Comparison of ENCODE assay signal across 21 mouse cellular contexts in the genomic region with DNA sequence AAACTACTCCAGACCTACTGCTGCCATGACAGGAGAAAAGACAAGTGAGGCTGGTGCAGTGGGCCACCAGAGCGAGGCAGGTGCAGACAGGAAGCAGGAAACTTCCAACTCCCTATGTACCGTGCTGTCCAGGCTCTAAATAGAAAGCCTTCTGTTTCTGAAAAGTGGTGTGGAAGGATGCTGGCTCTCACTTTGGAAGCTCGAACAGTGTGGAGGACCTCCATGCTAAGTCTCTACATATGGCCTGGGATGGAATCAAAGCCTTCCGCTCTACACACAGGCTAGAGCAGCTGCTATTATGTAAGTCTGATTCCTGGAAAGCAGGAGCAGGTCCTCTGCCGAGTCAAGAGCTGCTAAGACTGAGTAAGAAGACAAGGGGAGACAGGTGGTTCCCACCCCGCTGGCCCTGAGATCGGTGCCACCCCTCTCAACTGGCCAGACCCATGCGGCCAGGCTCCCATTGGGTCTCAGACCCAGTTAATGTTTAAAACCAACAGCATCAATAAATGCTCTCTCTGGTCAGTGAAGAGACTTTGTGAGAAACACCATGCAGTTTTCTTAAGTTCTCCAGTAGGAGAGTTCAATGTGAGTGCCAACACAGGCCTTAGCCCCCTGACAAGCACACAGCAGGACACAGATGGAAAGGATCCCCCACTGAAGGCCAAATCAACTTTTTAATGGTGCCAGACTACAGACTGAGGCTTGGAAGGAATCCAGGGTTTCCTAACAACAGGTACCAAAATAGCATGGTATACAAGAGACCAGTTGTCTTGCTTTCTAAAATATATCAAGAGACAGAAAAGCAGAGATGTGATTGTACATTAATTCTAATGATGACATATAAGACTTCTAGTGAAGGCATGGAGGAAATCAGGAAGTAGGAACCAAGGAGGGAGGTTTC. TPM values are rescaled to one million over a fixed set of nuclear protein-coding genes. Genes with fewer than 3 reads are reported as not detected.
DNase-seq lines count a peak whose midpoint lies in the region; ATAC-seq lines count a peak whose summit lies in the region.
"Had no signal": no experiment of that assay in that cellular context is flagged by ENCODE, and none has a peak within 500 bp of the region (broad histone marks: within the 10 kb centered on the region; RNA-seq: fewer than 3 reads in every experiment).

No protein-coding gene starts in this region.

- H3K9ac ChIP-seq in midbrain, embryonic 11.5 days (ENCODE audit: low read length), result no peak overlapping the region
- H3K9ac ChIP-seq: heart, embryonic 15.5 days; hindbrain, embryonic 12.5 days; liver, embryonic 14.5 days; lung, embryonic 15.5 days had no signal

- no peak for ATAC-seq in midbrain, embryonic 11.5 days (ENCODE audit: low FRiP score)
- ATAC-seq: forebrain, embryonic 16.5 days had no signal

- no peak overlapping the region for H3K4me2 ChIP-seq in midbrain, embryonic 11.5 days
- H3K4me2 ChIP-seq: heart, embryonic 15.5 days; hindbrain, embryonic 12.5 days; lung, embryonic 15.5 days had no signal

- intact Hi-C loops in heart, postnatal 25 days (cut with DNase I), result no loop called here

- DNase-seq in cerebellum, postnatal 10 days, result peak; percentile 43
- no peak for DNase-seq in cerebellum, adult 11 months
- DNase-seq in heart, adult 11 months, result peak; percentile 71
- no peak for DNase-seq in heart, postnatal 25 days (ENCODE audit: low spot score)
- DNase-seq in right cerebral cortex, postnatal 10 days (ENCODE audit: low spot score in 2 of 2), result peak; percentile 44 to 70
- DNase-seq in right cerebral cortex, postnatal 4 days, result no peak
- no peak for DNase-seq in gastrocnemius, adult 8-10 months (ENCODE audit: low spot score in 2 of 2)
- DNase-seq in midbrain, embryonic 11.5 days (ENCODE audit: low spot score, missing footprints), result no peak
- DNase-seq: adrenal gland, postnatal 36 days; gastrocnemius, postnatal 14 days; heart, adult 2 months; kidney, adult 18-20 months; lung, postnatal 4 days had no signal

- H3K4me1 ChIP-seq in midbrain, embryonic 11.5 days (ENCODE audit: control insufficient read depth, insufficient read depth, low read length), result no peaks in the 10 kb centered on the region
- H3K4me1 ChIP-seq: hindbrain, embryonic 12.5 days had no signal

- H3K36me3 ChIP-seq in midbrain, embryonic 11.5 days (ENCODE audit: control insufficient read depth, insufficient read depth, low read length), result no peaks in the 10 kb centered on the region
- H3K36me3 ChIP-seq: heart, embryonic 15.5 days; hindbrain, embryonic 12.5 days; lung, embryonic 15.5 days had no signal

- H3K4me3 ChIP-seq in midbrain, embryonic 11.5 days (ENCODE audit: low read depth, low read length), result no peak overlapping the region
- H3K4me3 ChIP-seq: erythroblast, embryonic 14.5 days; heart, adult 2 months; heart, embryonic 15.5 days; hindbrain, embryonic 12.5 days; lung, embryonic 15.5 days had no signal

- H3K27me3 ChIP-seq in midbrain, embryonic 11.5 days (ENCODE audit: control insufficient read depth, insufficient read depth, low read length), result no peaks in the 10 kb centered on the region
- H3K27me3 ChIP-seq: heart, embryonic 15.5 days; hindbrain, embryonic 12.5 days; lung, embryonic 15.5 days had no signal

- 87% methylated on average over 8 of the region's 8 CpGs for WGBS in midbrain, embryonic 11.5 days

- no peak overlapping the region for H3K27ac ChIP-seq in midbrain, embryonic 11.5 days (ENCODE audit: low read depth, low read length)
- H3K27ac ChIP-seq: heart, adult 2 months; heart, embryonic 15.5 days; hindbrain, embryonic 12.5 days; kidney, postnatal 0 days; liver, embryonic 14.5 days; lung, embryonic 15.5 days; stomach, postnatal 0 days had no signal

- H3K9me3 ChIP-seq in midbrain, embryonic 11.5 days (ENCODE audit: control insufficient read depth, low read length), result no peaks in the 10 kb centered on the region
- H3K9me3 ChIP-seq: heart, embryonic 15.5 days; hindbrain, embryonic 12.5 days; lung, embryonic 15.5 days had no signal

RNA-seq across cellular contexts. Expression of a gene that starts 40.6 kb away (rescaled TPM):
- 1 to 10 TPM; 3.0 to 3.3 TPM for total RNA-seq in heart, postnatal 25 days (2021)
- 1 to 10 TPM in 1 of 4 experiments, under 1 TPM in 2, not detected in 1; 0.32 to 1.1 (median 0.99) TPM for total RNA-seq in gastrocnemius, adult 8-10 months (2022)
- 12.8 and 13.6 TPM in 2 replicates for polyA plus RNA-seq in midbrain, embryonic 11.5 days (2014; fragmentation: Nextera tagmentation; extraction: Ambion mirVana)
- polyA plus RNA-seq: erythroblast, embryonic 14.5 days had no signal

Comparison
In these comparisons a context has a peak if more than half of its experiments do, and no peak if none do; other contexts are left out.
1. DNase-seq: peak in cerebellum, postnatal 10 days (2 of 2), heart, adult 11 months (single experiment) and right cerebral cortex, postnatal 10 days (2 of 2); none in cerebellum, adult 11 months (single experiment), heart, postnatal 25 days (single experiment), right cerebral cortex, postnatal 4 days (single experiment), gastrocnemius, adult 8-10 months (0 of 2) and midbrain, embryonic 11.5 days (single experiment).